Mouse (Mus musculus) kidney, postnatal 10 days (tissue): ENCODE data around the gene Gopc.
"Not testable (repeated sequence)": the region's sequence is repeated elsewhere in the genome, so short reads cannot be mapped to it uniquely, and the experiment has no call there.

Experiments used
- DNase-seq: peaks from one replicate; pipeline ENCODE4 v3.0.0; 2021; ENCODE audit warnings: mixed read lengths

Gene Gopc

GRCm38 (mm10) chr10:52293921-52294577, 87.9 kb downstream of the Gopc start:
- DNase-seq: no peak

- not testable (repeated sequence) for DNase-seq
Measured at GRCm38 (mm10) chr10:52292391-52292790, 89.5 kb downstream of the Gopc start.

- no peak for DNase-seq
Measured at GRCm38 (mm10) chr10:52289261-52289660, 92.7 kb downstream of the Gopc start.

GRCm38 (mm10) chr10:52287852-52288533, 93.9 kb downstream of the Gopc start:
- DNase-seq: no peak
